Mouse (Mus musculus) forebrain, embryonic 10.5 days (tissue): ENCODE results near the gene Gcm2. TPM values are rescaled to one million over a fixed set of nuclear protein-coding genes. Genes with fewer than 3 reads are reported as not detected.
A peak's percentile ranks its signal among the peaks of the same experiment; 100 is the strongest.

Experiments
- DNase-seq: peaks from one replicate; pipeline ENCODE4 v3.0.0-alpha.2; 2017; ENCODE audit warnings: low spot score; ENCODE audit errors: extremely low spot score
- H3K27ac ChIP-seq: fragments of 300-500 bp; sonication (generic); 2 replicates; pipeline ENCODE4 v1.5.1; 2016; ENCODE audit warnings: mild to moderate bottlenecking
- H3K27me3 ChIP-seq: fragments of 300-500 bp; sonication (generic); 2 replicates; pipeline ENCODE4 v1.6.1; 2016; ENCODE audit warnings: mild to moderate bottlenecking; ENCODE audit not compliant: poor library complexity, severe bottlenecking
- H3K36me3 ChIP-seq: fragments of 300-500 bp; sonication (generic); replicated peaks from 2 replicates; pipeline ENCODE4 v1.6.1; 2016; ENCODE audit warnings: mild to moderate bottlenecking, moderate library complexity
- H3K4me1 ChIP-seq: fragments of 300-500 bp; sonication (generic); 2 replicates; pipeline ENCODE4 v1.6.1; 2016
- H3K4me3 ChIP-seq: fragments of 300-500 bp; sonication (generic); 2 replicates; pipeline ENCODE4 v1.5.1; 2016; ENCODE audit warnings: mild to moderate bottlenecking, moderate library complexity
- H3K9me3 ChIP-seq: fragments of 300-500 bp; sonication (generic); 2 replicates; pipeline ENCODE4 v1.6.1; 2016; ENCODE audit warnings: mild to moderate bottlenecking, moderate library complexity
- WGBS: fragments of 180-500 bp; shearing (Covaris S2); methylation state at CpG from one replicate; pipeline ENCODE4 v1.1.7; 2016; 5-methylcytosine and 5-hydroxymethylcytosine counted together
- polyA plus RNA-seq: library from polyadenylated mRNA; unstranded; fragments of >200 nt; fragmentation: Nextera tagmentation; extraction: Ambion mirVana; gene quantifications from 2 replicates; pipeline ENCODE4 v1.2.1, GENCODE M21; 2016

Gene Gcm2
- not detected in 2 replicates for polyA plus RNA-seq

GRCm38 (mm10) chr13:41110935-41111334 is at the start of gene Gcm2:
Gene Gcm2 (minus strand): TSS chr13:41111035.
- H3K36me3 ChIP-seq, result no peaks in the 10 kb centered on the region
- 83% methylated on average over 3 of the region's 3 CpGs for WGBS
- DNase-seq, result no peak
- H3K4me3 ChIP-seq, result no peak within 1 kb of the TSS
- no peaks in the 10 kb centered on the region for H3K9me3 ChIP-seq
- peaks cover 8% of the 10 kb centered on the region; the same call in 1 of the 2 replicates for H3K4me1 ChIP-seq
- H3K27me3 ChIP-seq, result peaks cover 52% of the 10 kb centered on the region
- no peak within 1 kb of the TSS for H3K27ac ChIP-seq

- no peak for DNase-seq
- WGBS, result 65% methylated on average over 5 of the region's 5 CpGs
- H3K27me3 ChIP-seq, result no peaks in the 10 kb centered on the region
- no peak overlapping the region for H3K27ac ChIP-seq
- no peak overlapping the region for H3K4me3 ChIP-seq
- no peaks in the 10 kb centered on the region for H3K4me1 ChIP-seq
- no peaks in the 10 kb centered on the region for H3K9me3 ChIP-seq
- H3K36me3 ChIP-seq, result no peaks in the 10 kb centered on the region
Measured at GRCm38 (mm10) chr13:41158426-41158825, 47.6 kb upstream of the Gcm2 start.

DNA sequence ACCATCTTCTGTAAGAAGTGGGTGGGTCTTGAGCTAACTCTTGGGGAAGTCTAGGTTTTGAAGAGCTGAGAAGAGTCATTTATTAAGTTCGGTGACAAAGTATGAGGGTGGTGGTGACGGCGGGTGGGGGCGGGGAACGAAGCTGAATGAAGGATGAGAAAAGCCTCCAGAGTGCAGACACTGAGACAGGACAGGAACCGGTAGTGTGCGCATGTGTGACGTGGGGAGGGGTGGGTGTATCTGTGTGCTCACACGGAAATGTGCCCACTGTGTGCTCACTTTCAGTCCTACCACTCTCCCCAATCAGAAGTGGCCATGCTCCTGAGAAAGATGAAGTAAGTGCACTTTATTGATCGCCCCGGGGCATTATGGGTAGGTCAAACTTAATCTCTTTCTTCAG is 42.3 kb upstream of the Gcm2 start:
- Histone ChIP-seq H3K36me3 (no peaks in the 10 kb centered on the region), H3K27me3 (no peaks in the 10 kb centered on the region), H3K27ac (no peak overlapping the region), H3K4me1 (no peaks in the 10 kb centered on the region), H3K4me3 (no peak overlapping the region), H3K9me3 (no peaks in the 10 kb centered on the region)
- DNase-seq, result no peak
- WGBS, result 84% methylated on average over 11 of the region's 11 CpGs

- no peaks in the 10 kb centered on the region for H3K36me3 ChIP-seq
- no peaks in the 10 kb centered on the region for H3K9me3 ChIP-seq
- H3K4me1 ChIP-seq, result no peaks in the 10 kb centered on the region
- peak; percentile 29 for DNase-seq
- no peaks in the 10 kb centered on the region for H3K27me3 ChIP-seq
- no peak overlapping the region for H3K4me3 ChIP-seq
- WGBS, result 80% methylated on average over 10 of the region's 10 CpGs
- H3K27ac ChIP-seq, result no peak overlapping the region
Measured at GRCm38 (mm10) chr13:41146271-41146670, 35.4 kb upstream of the Gcm2 start.

DNA sequence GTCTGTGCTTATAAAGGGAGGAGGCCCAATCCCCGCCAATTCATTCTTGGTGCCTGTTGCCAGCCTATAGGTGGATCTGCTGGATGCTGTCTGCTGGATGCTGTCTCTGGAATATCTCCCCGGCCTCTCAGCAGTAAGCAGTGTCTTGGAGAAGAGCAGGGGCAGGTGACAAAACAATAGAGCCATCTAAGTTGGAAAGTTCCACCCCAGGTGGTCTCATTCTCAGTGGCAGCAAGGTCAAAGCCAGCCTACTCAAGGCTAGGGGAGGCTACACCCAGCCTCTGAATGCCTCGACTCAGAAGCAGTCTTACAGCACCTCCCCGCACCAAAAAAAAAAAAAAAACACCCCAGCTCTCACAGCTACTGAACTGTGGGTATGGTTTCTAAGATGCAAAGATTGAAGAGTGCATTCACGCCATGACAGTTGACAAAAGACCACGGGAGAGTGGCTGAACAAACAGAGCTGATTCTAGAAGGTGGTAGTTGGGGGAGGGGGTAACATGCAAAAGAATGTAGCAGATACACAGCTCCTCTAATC is 34.7 kb upstream of the Gcm2 start:
- 75% methylated on average over 6 of the region's 6 CpGs for WGBS
- no peak overlapping the region for H3K27ac ChIP-seq
- DNase-seq, result no peak
- H3K36me3 ChIP-seq, result no peaks in the 10 kb centered on the region
- no peak overlapping the region for H3K4me3 ChIP-seq
- H3K4me1 ChIP-seq, result no peaks in the 10 kb centered on the region
- H3K9me3 ChIP-seq, result no peaks in the 10 kb centered on the region
- H3K27me3 ChIP-seq, result no peaks in the 10 kb centered on the region

GRCm38 (mm10) chr13:41134901-41135300 is 24.1 kb upstream of the Gcm2 start:
- DNase-seq, result peak; percentile 67
- Histone ChIP-seq H3K36me3 (no peaks in the 10 kb centered on the region), H3K27ac (no peak overlapping the region), H3K4me3 (no peak overlapping the region), H3K9me3 (no peaks in the 10 kb centered on the region), H3K27me3 (no peaks in the 10 kb centered on the region), H3K4me1 (no peaks in the 10 kb centered on the region)
- WGBS, result 13% methylated on average over 6 of the region's 6 CpGs

- H3K36me3 ChIP-seq, result no peaks in the 10 kb centered on the region
- no peak overlapping the region for H3K4me3 ChIP-seq
- H3K9me3 ChIP-seq, result no peaks in the 10 kb centered on the region
- no peak for DNase-seq
- WGBS, result 92% methylated on average over 8 of the region's 8 CpGs
- H3K27me3 ChIP-seq, result no peaks in the 10 kb centered on the region
- no peaks in the 10 kb centered on the region for H3K4me1 ChIP-seq
- no peak overlapping the region for H3K27ac ChIP-seq
Measured at GRCm38 (mm10) chr13:41129061-41129460, 18.2 kb upstream of the Gcm2 start.

DNA sequence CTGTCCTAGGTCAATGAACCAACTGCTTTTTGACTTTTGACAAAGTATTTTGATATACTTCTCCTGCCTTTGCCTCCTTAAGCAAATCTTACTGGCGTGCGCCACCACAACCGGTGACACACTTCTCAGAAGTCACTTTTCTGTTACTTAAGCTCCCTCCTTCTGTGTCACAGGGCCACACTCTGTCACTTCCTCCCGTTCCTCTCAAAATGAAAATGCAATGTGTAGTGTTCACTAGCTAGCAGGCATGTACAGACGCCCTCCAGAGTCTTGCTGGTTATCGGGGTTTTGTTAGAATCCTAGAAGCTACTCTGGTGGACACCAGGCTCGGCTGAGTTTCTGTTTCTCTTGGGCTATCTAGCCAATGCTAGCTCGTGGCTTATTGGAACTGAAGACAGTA is 17.5 kb upstream of the Gcm2 start:
- Histone ChIP-seq H3K36me3 (no peaks in the 10 kb centered on the region), H3K4me3 (no peak overlapping the region), H3K9me3 (no peaks in the 10 kb centered on the region), H3K4me1 (no peaks in the 10 kb centered on the region), H3K27me3 (no peaks in the 10 kb centered on the region), H3K27ac (no peak overlapping the region)
- WGBS, result 90% methylated on average over 8 of the region's 8 CpGs
- DNase-seq, result no peak

DNA sequence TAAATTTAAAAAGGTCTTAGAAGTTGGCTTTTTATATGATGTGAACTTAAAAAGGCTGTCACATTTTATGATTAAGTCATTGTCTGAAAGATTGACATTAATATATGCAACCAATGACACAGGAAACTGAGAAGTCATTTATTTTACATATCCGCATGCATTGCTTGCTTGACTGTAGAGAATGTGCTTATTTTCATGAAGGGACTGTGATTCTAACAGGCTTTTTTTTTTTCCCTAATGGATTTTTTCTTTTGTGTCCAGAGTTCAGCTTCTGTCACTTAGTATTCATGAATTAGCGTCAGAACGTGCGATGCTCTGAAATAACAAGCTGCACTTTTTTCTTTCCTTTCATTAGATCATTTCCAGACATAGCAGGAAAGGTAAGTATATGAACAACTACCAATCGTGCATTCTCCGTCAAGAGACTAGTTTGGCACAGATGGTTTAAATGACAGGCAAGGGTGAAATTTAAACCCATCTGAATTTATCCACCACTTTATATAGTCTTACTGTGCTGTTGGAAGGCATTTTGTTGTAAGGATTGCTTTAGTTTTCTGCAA is 12.9 kb upstream of the Gcm2 start:
- no peak overlapping the region for H3K4me3 ChIP-seq
- no peaks in the 10 kb centered on the region for H3K36me3 ChIP-seq
- no peak for DNase-seq
- no peak overlapping the region for H3K27ac ChIP-seq
- 90% methylated on average over 6 of the region's 6 CpGs for WGBS
- no peaks in the 10 kb centered on the region for H3K27me3 ChIP-seq
- H3K9me3 ChIP-seq, result no peaks in the 10 kb centered on the region
- peaks cover 13% of the 10 kb centered on the region for H3K4me1 ChIP-seq

DNA sequence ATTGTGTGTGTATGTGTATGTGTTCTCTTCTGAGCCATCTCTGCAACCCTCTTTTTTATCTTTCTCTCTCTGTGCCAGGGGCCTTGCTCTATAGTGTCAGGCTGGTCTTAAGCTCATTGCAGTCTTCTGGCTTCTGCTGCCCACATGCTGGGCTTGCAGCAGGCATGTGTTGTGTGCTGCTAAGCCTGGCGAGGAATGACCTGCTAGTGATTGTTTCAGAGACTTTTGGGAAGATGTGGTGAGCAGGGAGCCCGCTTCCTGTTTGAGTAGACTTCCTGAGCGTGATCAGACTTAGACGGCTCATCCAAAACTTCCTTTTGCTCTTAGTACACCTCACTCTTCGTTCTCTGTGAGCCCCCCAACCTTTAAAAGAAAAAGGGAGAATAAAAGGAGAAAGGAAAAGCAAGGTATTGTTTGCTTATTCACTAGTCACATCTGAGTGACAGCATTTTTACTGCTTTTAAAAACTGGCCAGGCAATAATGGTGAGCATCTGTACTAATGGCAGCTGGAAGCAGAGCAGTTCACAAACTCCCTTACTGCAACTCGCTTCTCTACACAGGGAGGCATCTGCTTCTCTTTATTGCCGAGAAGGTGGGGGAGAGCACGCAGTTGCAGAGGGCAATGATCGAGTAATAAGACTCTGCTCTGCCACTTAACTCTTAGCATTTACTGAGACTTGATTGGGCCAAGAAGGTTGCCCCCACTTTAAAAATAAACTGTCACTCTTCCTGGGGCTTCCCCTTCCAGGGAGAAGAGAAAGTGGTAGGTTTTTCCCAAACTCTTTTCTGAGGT is 8.5 kb upstream of the Gcm2 start:
- DNase-seq, result no peak
- Histone ChIP-seq H3K27me3 (peaks cover 14% of the 10 kb centered on the region), H3K27ac (no peak overlapping the region), H3K4me3 (no peak overlapping the region), H3K36me3 (no peaks in the 10 kb centered on the region), H3K4me1 (peaks cover 15% of the 10 kb centered on the region), H3K9me3 (no peaks in the 10 kb centered on the region)
- 41% methylated on average over 9 of the region's 9 CpGs for WGBS

GRCm38 (mm10) chr13:41113940-41114339 is 3.1 kb upstream of the Gcm2 start, which contains the start of gene Sycp2l:
Gene Sycp2l (plus strand): TSS chr13:41114307.
- 22% methylated on average over 14 of the region's 14 CpGs for WGBS
- peaks cover 52% of the 10 kb centered on the region for H3K27me3 ChIP-seq
- no peak within 1 kb of the TSS for H3K27ac ChIP-seq
- peak within 1 kb of the TSS; percentile 38 for H3K4me3 ChIP-seq
- no peaks in the 10 kb centered on the region for H3K9me3 ChIP-seq
- H3K4me1 ChIP-seq, result peaks cover 11% of the 10 kb centered on the region; the same call in 1 of the 2 replicates
- no peak for DNase-seq
- no peaks in the 10 kb centered on the region for H3K36me3 ChIP-seq

DNA sequence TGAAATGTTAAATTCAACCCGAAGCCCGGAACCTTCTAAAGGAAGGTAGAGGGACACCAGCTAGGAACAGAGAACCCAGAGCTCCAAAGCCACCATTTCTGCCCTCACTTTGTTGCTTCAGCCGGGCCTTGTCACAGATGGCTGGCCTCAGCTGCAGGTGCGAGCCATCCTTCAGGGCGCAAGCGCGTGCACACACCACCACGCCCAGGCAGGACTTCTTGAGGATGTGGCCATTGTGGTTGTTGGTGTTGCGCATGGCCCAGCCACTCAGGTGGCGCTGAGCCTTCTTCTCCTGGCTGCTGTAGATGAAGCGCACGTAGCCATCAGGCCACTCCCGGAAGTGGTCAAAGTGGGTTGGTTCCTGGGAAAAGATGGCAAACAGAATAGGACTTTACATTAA is 5.3 kb downstream of the Gcm2 start:
- no peak for DNase-seq
- H3K27ac ChIP-seq, result no peak overlapping the region
- peaks cover 10% of the 10 kb centered on the region; the same call in 1 of the 2 replicates for H3K27me3 ChIP-seq
- WGBS, result 91% methylated on average over 13 of the region's 13 CpGs
- no peak overlapping the region for H3K4me3 ChIP-seq
- no peaks in the 10 kb centered on the region for H3K9me3 ChIP-seq
- no peaks in the 10 kb centered on the region for H3K36me3 ChIP-seq
- H3K4me1 ChIP-seq, result no peaks in the 10 kb centered on the region

DNA sequence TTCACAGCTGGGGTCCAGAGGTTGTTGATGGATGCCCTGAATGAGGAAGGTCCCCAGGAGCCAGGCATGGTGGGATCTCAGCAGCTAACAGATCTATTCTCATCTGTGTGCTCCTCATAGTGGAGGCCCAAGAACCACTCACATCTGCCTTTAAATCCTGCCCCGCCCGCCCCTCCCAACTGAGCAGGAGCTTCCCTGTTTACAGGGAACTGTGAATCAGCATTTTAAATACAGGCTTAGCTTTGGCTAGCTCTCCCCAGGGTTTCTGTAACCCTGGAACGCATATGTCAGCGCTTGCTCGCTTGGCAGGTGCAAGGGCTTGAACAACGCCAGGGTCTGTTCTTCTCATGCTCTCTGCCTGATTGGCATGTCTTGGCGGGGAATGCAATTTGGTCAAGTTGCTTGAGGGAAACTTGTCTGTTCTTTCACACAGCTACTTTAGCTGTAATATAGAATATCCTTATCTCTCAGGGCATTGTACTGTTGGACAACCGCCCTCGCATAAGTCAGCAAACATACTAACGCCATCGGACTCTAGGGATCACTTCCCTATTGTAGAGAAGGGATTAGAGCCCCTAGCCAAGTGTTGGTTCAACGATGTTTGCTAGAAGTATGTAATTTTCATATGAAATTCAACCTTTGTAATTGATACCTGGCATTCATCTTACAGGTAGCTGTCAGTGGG is 6.9 kb downstream of the Gcm2 start:
- no peak overlapping the region for H3K27ac ChIP-seq
- H3K27me3 ChIP-seq, result no peaks in the 10 kb centered on the region
- no peaks in the 10 kb centered on the region for H3K4me1 ChIP-seq
- H3K36me3 ChIP-seq, result no peaks in the 10 kb centered on the region
- no peaks in the 10 kb centered on the region for H3K9me3 ChIP-seq
- no peak overlapping the region for H3K4me3 ChIP-seq
- no peak for DNase-seq
- 77% methylated on average over 12 of the region's 12 CpGs for WGBS
